Mouse (Mus musculus): ENCODE data around the gene Bpifb6. TPM values are rescaled to one million over a fixed set of nuclear protein-coding genes. Genes with fewer than 3 reads are reported as not detected.

Gene Bpifb6
- polyA plus RNA-seq, 1 experiment: 0.07 TPM

Other genes starting within 250 kb of the Bpifb6 start
- not detected in 2 replicates for gene Dnmt3c, start 203.7 kb upstream of the Bpifb6 start, polyA plus RNA-seq (2012; rRNA removed)
- gene Mapre1, start 159.1 kb upstream of the Bpifb6 start, polyA plus RNA-seq (2012; rRNA removed): 37.1 and 43.2 TPM in 2 replicates
- gene Efcab8, start 120.5 kb upstream of the Bpifb6 start, polyA plus RNA-seq (2012; rRNA removed): 0.29 and 0.37 TPM in 2 replicates
- gene Sun5, start 29.3 kb upstream of the Bpifb6 start, polyA plus RNA-seq (2012; rRNA removed): not detected in 2 replicates
- gene Bpifb2, start 25.3 kb upstream of the Bpifb6 start, polyA plus RNA-seq (2012; rRNA removed): not detected in 2 replicates
- not detected in 2 replicates for gene Bpifb3, start 17.8 kb downstream of the Bpifb6 start, polyA plus RNA-seq (2012; rRNA removed)
- gene Bpifb4, start 37.8 kb downstream of the Bpifb6 start, polyA plus RNA-seq (2012; rRNA removed): not detected in 2 replicates
- gene Bpifa6, start 74.6 kb downstream of the Bpifb6 start, polyA plus RNA-seq (2012; rRNA removed): 0.11 TPM in 1 of 2 replicates, not detected in the other
- not detected in 2 replicates for gene Bpifa2, start 107.9 kb downstream of the Bpifb6 start, polyA plus RNA-seq (2012; rRNA removed)
- gene Bpifa3, start 229.9 kb downstream of the Bpifb6 start, polyA plus RNA-seq (2012; rRNA removed): not detected in 2 replicates
- gene Bpifa1, start 242.5 kb downstream of the Bpifb6 start, polyA plus RNA-seq (2012; rRNA removed): not detected in 2 replicates